Mouse (Mus musculus) layer of hippocampus, adult 8-10 months (tissue): ENCODE measurements at regions not wholly inside any gene's neighbourhood (a gene's known extent, or its start where the extent isn't known, plus 50 kb on each side); places are given as distances from the start of the nearest gene placed in this dataset.

Experiments used
- DNase-seq, 2 experiments: peaks; one replicate each; pipeline ENCODE4 v3.0.0; 2022; ENCODE audit warnings: low spot score in 2 of 2

GRCm38 (mm10) chr11:82588744-82589143 lies 175.4 kb downstream of the Cct6b start:
- DNase-seq = no peak

- peak; percentile 49 to 54 for DNase-seq
Measured at GRCm38 (mm10) chr11:82579841-82580415, 184.2 kb downstream of the Cct6b start.

- DNase-seq = no peak
Measured at GRCm38 (mm10) chr11:82576019-82576418, 187.3 kb downstream of the Tmem132e start.

- no peak for DNase-seq
Measured at GRCm38 (mm10) chr11:82573126-82573525, 184.4 kb downstream of the Tmem132e start.

- no peak for DNase-seq
Measured at GRCm38 (mm10) chr11:82571525-82571924, 182.8 kb downstream of the Tmem132e start.

- no peak for DNase-seq
Measured at GRCm38 (mm10) chr11:82569819-82570218, 181.1 kb downstream of the Tmem132e start.

- DNase-seq = no peak
Measured at GRCm38 (mm10) chr11:82568219-82568676, 179.5 kb downstream of the Tmem132e start.

- no peak for DNase-seq
Measured at GRCm38 (mm10) chr11:82567014-82567685, 178.4 kb downstream of the Tmem132e start.

- DNase-seq = no peak
Measured at GRCm38 (mm10) chr11:82566092-82566491, 177.4 kb downstream of the Tmem132e start.

GRCm38 (mm10) chr11:82564181-82564580 lies 175.5 kb downstream of the Tmem132e start:
- peak; percentile 23 to 31 for DNase-seq

GRCm38 (mm10) chr11:82542028-82542427 lies 153.3 kb downstream of the Tmem132e start:
- no peak for DNase-seq

GRCm38 (mm10) chr11:82541376-82541775 lies 152.7 kb downstream of the Tmem132e start:
- no peak for DNase-seq

GRCm38 (mm10) chr11:82537931-82538330 lies 149.2 kb downstream of the Tmem132e start:
- no peak for DNase-seq

GRCm38 (mm10) chr11:82523200-82523802 lies 134.6 kb downstream of the Tmem132e start:
- no peak for DNase-seq

GRCm38 (mm10) chr11:82521383-82521782 lies 132.7 kb downstream of the Tmem132e start:
- DNase-seq = peak; percentile 69 to 72

GRCm38 (mm10) chr11:82518691-82519090 lies 130.0 kb downstream of the Tmem132e start:
- no peak for DNase-seq

GRCm38 (mm10) chr11:82514526-82515144 lies 125.9 kb downstream of the Tmem132e start:
- DNase-seq = no peak

- no peak for DNase-seq
Measured at GRCm38 (mm10) chr11:82508564-82508963, 119.9 kb downstream of the Tmem132e start.
